Mouse (Mus musculus) left cerebral cortex, adult 9 months (tissue): ENCODE measurements around the gene Tspyl2.
"Not testable (repeated sequence)": the region's sequence is repeated elsewhere in the genome, so short reads cannot be mapped to it uniquely, and the experiment has no call there.

Experiments used
- DNase-seq, 2 experiments: peaks; one replicate each; pipeline ENCODE4 v3.0.0; 2022; ENCODE audit warnings: low spot score in 2 of 2

Gene Tspyl2

DNA sequence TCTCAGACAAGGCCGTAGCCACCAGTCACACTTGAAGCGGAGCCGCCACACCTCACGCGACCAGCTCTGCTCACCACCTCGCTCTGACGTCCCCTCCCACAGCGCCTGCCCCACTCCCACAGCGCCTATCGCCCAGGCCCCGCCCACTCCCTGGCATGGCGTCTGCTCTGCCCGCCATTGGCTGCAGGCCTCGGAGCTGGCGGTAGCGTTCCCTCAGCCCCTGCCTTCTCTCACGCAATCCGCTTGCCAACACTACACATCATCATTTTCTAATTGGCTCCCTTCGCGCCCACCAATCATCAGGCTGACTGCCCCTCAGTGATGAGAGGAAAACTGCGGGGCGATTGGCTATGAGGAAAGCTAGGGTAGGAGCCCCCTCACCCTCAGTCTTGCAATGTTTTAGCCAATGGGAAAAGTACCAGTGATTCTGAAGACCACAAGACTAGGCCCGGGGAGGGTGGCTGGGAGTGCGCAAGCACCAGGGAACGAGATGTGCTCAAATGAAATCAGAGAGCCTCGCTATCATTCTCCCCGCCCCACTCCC is at the start of gene Tspyl2:
Gene Tspyl2, minus strand, starts transcription at position 68 of the 544 bp plus-strand sequence.
- DNase-seq, result peak; percentile 95 to 96

- DNase-seq, result peak; percentile 25 to 50
Measured at GRCm38 (mm10) chrX:152368397-152369273, 26.4 kb upstream of the Tspyl2 start, which contains the start of gene Gpr173. Gene Gpr173 (minus strand): TSS chrX:152368704.

DNA sequence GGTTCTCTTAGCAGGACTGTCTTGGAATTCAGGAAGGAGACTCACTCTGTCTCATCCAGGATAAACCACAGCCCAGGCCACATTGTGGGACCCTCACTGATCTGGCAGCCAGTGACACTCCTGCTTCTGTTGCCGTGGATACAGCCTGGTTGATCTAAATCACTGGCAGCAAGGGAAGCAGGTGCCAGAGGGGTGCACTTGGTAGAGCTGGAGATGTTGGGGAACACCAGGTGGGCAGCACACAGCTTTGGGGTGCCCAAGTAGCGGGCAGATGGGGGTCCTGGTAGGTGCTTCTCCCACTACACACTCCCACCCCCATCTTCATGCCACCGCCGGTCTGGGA is 25.8 kb upstream of the Tspyl2 start:
- DNase-seq, result no peak

DNA sequence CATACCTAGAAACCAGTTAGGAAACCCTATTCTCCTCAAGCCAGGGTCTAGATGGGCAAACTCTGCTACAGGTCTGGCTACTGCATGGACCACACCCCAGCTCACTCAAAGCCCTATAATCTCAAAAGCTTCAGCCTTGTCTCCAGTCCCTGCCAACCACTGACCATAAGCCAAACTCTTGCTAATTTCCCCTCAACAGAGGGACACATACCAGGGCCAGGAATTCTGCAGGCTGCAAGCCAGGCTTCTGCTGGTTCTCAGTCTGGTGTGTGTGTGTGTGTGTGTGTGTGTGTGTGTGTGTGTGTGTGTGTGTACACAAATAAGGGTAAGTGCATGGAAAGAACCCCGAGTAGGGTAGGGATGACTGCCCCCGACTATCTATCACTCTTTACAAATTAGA is 24.2 kb upstream of the Tspyl2 start:
- no peak for DNase-seq

- no peak for DNase-seq
Measured at GRCm38 (mm10) chrX:152352553-152353153, 10.4 kb upstream of the Tspyl2 start.

DNA sequence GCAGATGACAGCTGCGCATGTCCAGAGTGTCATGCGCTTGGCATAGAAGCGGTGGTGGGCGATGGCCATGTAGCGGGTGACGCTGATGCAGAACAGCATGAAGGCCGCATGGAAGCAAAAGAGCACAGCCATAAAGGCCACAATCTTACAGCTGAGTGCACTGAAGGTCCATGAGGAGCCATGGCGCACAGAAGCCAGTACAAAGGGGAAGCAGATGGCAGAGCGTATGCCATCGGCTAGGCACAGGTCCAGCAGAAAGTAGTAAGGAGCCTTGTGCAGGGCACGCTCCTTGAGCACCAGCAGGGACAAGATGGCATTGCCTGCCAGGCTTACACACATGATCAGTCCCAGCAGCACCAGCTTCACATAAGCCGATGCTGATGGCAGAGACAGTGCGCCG is 4.8 kb upstream of the Tspyl2 start:
- no peak for DNase-seq

DNA sequence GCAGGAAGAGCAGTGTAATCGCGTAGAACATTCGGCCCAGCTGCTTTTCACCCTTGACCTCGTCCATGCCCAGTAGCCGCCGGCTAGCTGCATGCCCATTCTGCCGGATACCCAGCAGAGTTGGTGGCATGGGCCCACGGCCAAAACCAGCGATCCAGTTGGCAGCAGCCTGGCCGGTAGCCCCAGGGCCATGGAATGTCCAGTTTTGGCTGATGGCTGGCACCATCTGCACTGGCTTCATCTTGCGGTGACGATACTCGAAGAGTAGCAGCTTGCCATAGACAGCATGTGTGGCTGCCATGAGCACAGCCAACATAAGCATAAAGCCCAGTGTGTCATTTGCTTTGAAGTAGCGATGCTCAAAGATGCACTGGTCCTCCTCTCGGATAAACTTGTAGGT is 4.4 kb upstream of the Tspyl2 start:
- DNase-seq, result no peak

GRCm38 (mm10) chrX:152342903-152343302 is 678 bp upstream of the Tspyl2 start:
- no peak for DNase-seq

GRCm38 (mm10) chrX:152341496-152341895 is 729 bp downstream of the Tspyl2 start:
- DNase-seq, result peak in 1 of 2 experiments; percentile 21

- peak; percentile 90 to 92 for DNase-seq
Measured at GRCm38 (mm10) chrX:152336546-152337332, 5.5 kb downstream of the Tspyl2 start.

DNA sequence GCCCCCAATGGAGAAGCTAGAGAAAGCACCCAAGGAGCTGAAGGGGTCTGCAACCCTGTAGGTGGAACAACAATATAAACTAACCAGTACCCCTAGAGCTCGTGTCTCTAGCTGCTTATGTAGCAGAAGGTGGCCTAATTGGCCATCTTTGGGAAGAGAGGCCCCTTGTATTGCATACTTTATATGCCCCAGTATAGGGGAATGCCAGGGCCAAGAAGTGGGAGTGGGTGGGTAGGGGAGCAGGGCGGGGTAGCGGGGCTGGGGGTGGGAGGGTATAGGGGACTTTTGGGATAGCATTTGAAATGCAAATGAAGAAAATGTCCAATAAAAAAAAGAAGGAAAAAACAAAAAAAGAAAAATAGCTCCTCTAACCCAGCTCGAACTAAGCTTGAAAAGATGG is 6.1 kb downstream of the Tspyl2 start:
- DNase-seq, result not testable (repeated sequence)

GRCm38 (mm10) chrX:152329400-152329799 is 12.8 kb downstream of the Tspyl2 start:
- not testable (repeated sequence) for DNase-seq

- DNase-seq, result no peak
Measured at GRCm38 (mm10) chrX:152327689-152328052, 14.6 kb downstream of the Tspyl2 start.

- peak; percentile 67 to 84 for DNase-seq
Measured at GRCm38 (mm10) chrX:152326996-152327688, 15.1 kb downstream of the Tspyl2 start, which contains the start of gene Kantr. Gene Kantr (minus strand): TSS chrX:152327495.

DNA sequence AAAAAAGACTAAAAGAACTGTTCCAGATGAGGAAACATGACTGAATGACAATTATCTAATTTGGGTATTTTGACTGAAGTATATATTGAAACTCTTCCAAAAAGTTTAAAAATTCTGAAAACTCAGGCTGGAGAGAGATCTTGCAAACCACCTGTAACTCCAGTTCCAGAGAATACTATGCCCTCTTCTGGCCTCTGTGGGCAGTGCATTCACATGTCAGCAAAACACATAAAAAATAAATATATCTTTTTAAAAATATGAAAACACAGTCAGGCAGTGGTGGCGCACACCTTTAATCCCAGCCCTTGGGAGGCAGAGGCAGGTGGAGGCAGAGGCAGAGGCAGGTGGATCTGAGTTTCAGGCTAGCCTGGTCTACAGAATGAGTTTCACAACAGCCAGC is 18.6 kb downstream of the Tspyl2 start:
- DNase-seq, result no peak

- no peak for DNase-seq
Measured at GRCm38 (mm10) chrX:152322776-152323175, 19.4 kb downstream of the Tspyl2 start.

DNA sequence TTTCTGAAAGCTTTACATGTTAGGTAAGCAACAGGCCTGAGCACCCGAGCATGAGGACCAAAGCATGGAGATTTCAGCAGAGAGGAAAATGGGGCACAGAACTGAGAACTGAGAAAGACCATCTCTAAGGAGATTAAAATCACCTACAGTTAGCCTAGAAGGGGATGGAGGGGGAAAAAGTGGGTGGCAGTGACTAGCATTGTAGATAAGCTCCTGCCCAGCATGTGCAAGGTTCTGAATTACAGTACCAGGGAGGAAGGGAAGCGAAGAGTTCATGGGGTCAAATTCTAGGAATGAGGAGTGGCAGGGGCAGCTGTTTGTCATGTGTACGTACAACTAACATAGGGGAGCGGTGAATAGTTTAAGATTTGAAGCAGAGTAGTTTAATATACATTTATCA is 21.7 kb downstream of the Tspyl2 start:
- DNase-seq, result no peak

DNA sequence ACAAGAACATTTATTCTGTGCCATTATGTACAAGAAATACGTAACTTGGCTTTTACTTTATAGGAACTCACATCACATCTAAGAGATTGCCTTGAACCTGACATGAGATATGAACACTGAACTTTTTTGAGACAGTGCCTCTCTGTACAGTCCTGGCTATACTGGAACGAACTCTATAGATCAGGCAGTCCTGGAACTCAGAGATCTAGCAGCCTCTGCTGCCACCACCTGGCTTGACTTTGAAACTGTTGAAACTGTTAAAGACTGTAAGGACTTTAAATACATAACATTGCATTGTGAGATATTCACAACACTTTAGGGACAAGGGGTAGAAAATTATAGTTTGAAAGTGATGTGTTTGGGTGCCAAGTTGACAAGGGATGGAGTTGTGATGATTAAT is 34.3 kb downstream of the Tspyl2 start:
- peak in 1 of 2 experiments; percentile 19 for DNase-seq

- no peak for DNase-seq
Measured at GRCm38 (mm10) chrX:152307371-152307770, 34.9 kb downstream of the Tspyl2 start.

DNA sequence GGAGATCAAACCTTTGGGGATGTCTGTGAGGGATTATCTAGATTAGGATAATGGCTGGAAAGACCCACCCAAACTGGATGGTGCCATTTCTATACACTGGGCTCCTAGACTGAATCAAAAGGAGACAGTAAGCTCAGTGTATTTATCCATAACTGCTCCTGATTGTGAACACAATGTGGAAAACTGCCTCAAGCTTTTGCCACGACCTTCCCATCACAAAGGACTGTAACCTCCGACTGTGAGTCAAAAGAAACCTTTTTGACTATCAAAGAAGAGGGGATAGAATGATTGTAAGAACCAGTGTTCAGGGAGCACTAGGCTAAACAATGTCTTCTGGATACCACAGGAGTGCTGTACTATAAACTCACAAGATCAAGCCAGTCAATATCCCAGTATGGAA is 36.0 kb downstream of the Tspyl2 start:
- no peak for DNase-seq

DNA sequence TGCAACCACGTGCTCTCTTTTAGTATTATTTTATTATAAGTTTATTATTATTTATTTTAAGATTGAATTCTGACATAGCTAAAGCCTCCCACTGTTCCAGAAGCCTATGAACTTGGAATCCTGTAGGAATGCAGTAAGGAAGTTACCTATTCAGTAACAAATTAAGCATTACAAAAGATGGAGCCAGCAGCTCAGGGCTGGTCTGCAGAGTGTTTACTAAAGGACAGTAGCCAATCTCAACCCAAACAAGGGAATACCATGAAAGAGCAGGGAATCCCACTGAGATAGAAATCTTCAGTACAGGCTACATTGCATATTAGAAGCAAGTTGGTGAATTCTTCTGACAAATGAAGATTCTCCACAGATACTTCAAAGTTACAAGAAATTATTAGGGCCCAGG is 55.2 kb downstream of the Tspyl2 start:
- DNase-seq, result not testable (repeated sequence)
